Mouse (Mus musculus) CH12.LX (cell line): ENCODE measurements around the gene Fam227b. TPM values are rescaled to one million over a fixed set of nuclear protein-coding genes. Genes with fewer than 3 reads are reported as not detected.

Experiments used
- DNase-seq: peaks from one replicate; pipeline ENCODE4 v3.0.0-alpha.2; 2013; ENCODE audit errors: extremely low read depth
- H3K27ac ChIP-seq: 2 replicates; pipeline ENCODE4 v1.5.1; 2012; ENCODE audit warnings: low read depth, mild to moderate bottlenecking, control low read depth, moderate library complexity; ENCODE audit not compliant: insufficient read depth
- H3K27me3 ChIP-seq: replicated peaks from 2 replicates; pipeline ENCODE3; 2012; ENCODE audit warnings: inconsistent platforms
- H3K36me3 ChIP-seq, 2 experiments: replicated peaks in 1 of 2; 2 replicates each; pipeline versions ENCODE3 to v1.6.1; 2012; ENCODE audit warnings: inconsistent platforms in 1 of 2, low read length in 1 of 2, mild to moderate bottlenecking in 1 of 2, mixed read lengths in 1 of 2, moderate library complexity in 1 of 2; ENCODE audit not compliant: control insufficient read depth in 1 of 2, insufficient read depth in 1 of 2
- H3K4me1 ChIP-seq, 2 experiments: 2 replicates each; pipeline ENCODE4 v1.6.1; 2012; ENCODE audit warnings: inconsistent platforms in 1 of 2, moderate library complexity in 1 of 2; ENCODE audit not compliant: insufficient read depth in 2 of 2, control insufficient read depth in 1 of 2
- H3K4me2 ChIP-seq: 2 replicates; pipeline ENCODE4 v1.6.1; 2012; ENCODE audit warnings: low read depth, mild to moderate bottlenecking, control low read depth; ENCODE audit not compliant: poor library complexity, insufficient read depth, severe bottlenecking
- H3K4me3 ChIP-seq, 3 experiments: fragments of 150-350 bp in 1 of 3; sonication (generic) in 1 of 3; replicated peaks in 1 of 3; 2 replicates each; pipeline versions ENCODE3 to v1.5.1; 2011 to 2012; ENCODE audit warnings: low read depth in 2 of 3, low read length in 2 of 3, mild to moderate bottlenecking in 2 of 3, moderate library complexity in 2 of 3, control low read depth in 1 of 3, improper control_type of control experiment in 1 of 3, inconsistent platforms in 1 of 3, mixed read lengths in 1 of 3; ENCODE audit not compliant: poor library complexity in 1 of 3
- H3K79me2 ChIP-seq: replicated peaks from 2 replicates; pipeline ENCODE4 v1.6.1; 2012; ENCODE audit warnings: mild to moderate bottlenecking, moderate library complexity; ENCODE audit not compliant: control insufficient read depth, poor library complexity, insufficient read depth, severe bottlenecking; ENCODE audit errors: extremely low read depth
- H3K9ac ChIP-seq: 2 replicates; pipeline ENCODE4 v1.6.1; 2012; ENCODE audit warnings: low read depth, mild to moderate bottlenecking, control low read depth, moderate library complexity; ENCODE audit not compliant: insufficient read depth
- H3K9me3 ChIP-seq: replicated peaks from 2 replicates; pipeline ENCODE3; 2012; ENCODE audit warnings: low read length, inconsistent platforms, mixed read lengths
- CHD2 ChIP-seq: IDR thresholded peaks from 2 replicates; pipeline ENCODE4 v1.6.1; 2011; ENCODE audit warnings: low read length, improper control_type of control experiment
- CTCF ChIP-seq, 2 experiments: IDR thresholded peaks in 1 of 2; conservative IDR thresholded peaks in 1 of 2; 2 replicates each; pipeline ENCODE4 v1.5.1; 2011 to 2012; ENCODE audit warnings: low read depth in 2 of 2, low read length in 2 of 2, improper control_type of control experiment in 1 of 2, inconsistent platforms in 1 of 2, mild to moderate bottlenecking in 1 of 2, moderate library complexity in 1 of 2
- ELF1 ChIP-seq: IDR thresholded peaks from 2 replicates; pipeline ENCODE4 v1.6.1; 2014; ENCODE audit warnings: low read depth, mild to moderate bottlenecking, inconsistent platforms, low read length, improper control_type of control experiment
- EP300 ChIP-seq: IDR thresholded peaks from 2 replicates; pipeline ENCODE4 v1.6.1; 2011; ENCODE audit warnings: low read length, improper control_type of control experiment
- ETS1 ChIP-seq: conservative IDR thresholded peaks from 2 replicates; pipeline ENCODE4 v1.6.1; 2012; ENCODE audit warnings: low read depth, mild to moderate bottlenecking, inconsistent platforms, low read length, improper control_type of control experiment, moderate library complexity
- GABPA ChIP-seq: IDR thresholded peaks from 2 replicates; pipeline ENCODE4 v1.6.1; 2012; ENCODE audit warnings: low read depth, low read length, improper control_type of control experiment, inconsistent platforms; ENCODE audit not compliant: insufficient replicate concordance
- HCFC1 ChIP-seq: IDR thresholded peaks from 2 replicates; pipeline ENCODE4 v1.6.1; 2012; ENCODE audit warnings: low read depth, mild to moderate bottlenecking, inconsistent platforms, low read length, improper control_type of control experiment
- IRF4 ChIP-seq: IDR thresholded peaks from 2 replicates; pipeline ENCODE4 v1.6.1; 2014; ENCODE audit warnings: low read depth, mild to moderate bottlenecking, inconsistent platforms, low read length, improper control_type of control experiment
- JUN ChIP-seq: IDR thresholded peaks from 2 replicates; pipeline ENCODE4 v1.6.1; 2011; ENCODE audit warnings: low read depth, mild to moderate bottlenecking, low read length, improper control_type of control experiment, moderate library complexity; ENCODE audit not compliant: insufficient read depth
- MAX ChIP-seq: IDR thresholded peaks from 2 replicates; pipeline ENCODE4 v1.6.1; 2011; ENCODE audit warnings: low read length, improper control_type of control experiment
- MXI1 ChIP-seq: IDR thresholded peaks from 2 replicates; pipeline ENCODE4 v1.6.1; 2011; ENCODE audit warnings: mild to moderate bottlenecking, low read depth, low read length, improper control_type of control experiment
- MYC ChIP-seq: IDR thresholded peaks from 2 replicates; pipeline ENCODE4 v1.6.1; 2011; ENCODE audit warnings: low read depth, mild to moderate bottlenecking, improper control_type of control experiment, low read length
- NRF1 ChIP-seq: IDR thresholded peaks from 2 replicates; pipeline ENCODE4 v1.6.1; 2014; ENCODE audit warnings: low read depth, mild to moderate bottlenecking, inconsistent platforms, low read length, improper control_type of control experiment, moderate library complexity
- PAX5 ChIP-seq: IDR thresholded peaks from 2 replicates; pipeline ENCODE4 v1.6.1; 2012; ENCODE audit warnings: low read length, inconsistent platforms, mixed read lengths
- POLR2A ChIP-seq: IDR thresholded peaks from 2 replicates; pipeline ENCODE4 v1.6.1; 2011; ENCODE audit warnings: low read depth, mild to moderate bottlenecking, improper control_type of control experiment, low read length
- RAD21 ChIP-seq: IDR thresholded peaks from 2 replicates; pipeline ENCODE4 v1.6.1; 2011; ENCODE audit warnings: low read depth, mild to moderate bottlenecking, low read length, improper control_type of control experiment, moderate library complexity
- SIN3A ChIP-seq: IDR thresholded peaks from 2 replicates; pipeline ENCODE4 v1.6.1; 2012; ENCODE audit warnings: low read length, improper control_type of control experiment, inconsistent platforms
- SMC3 ChIP-seq: IDR thresholded peaks from 2 replicates; pipeline ENCODE4 v1.6.1; 2011; ENCODE audit warnings: low read depth, low read length, improper control_type of control experiment
- TBP ChIP-seq: conservative IDR thresholded peaks from 2 replicates; pipeline ENCODE4 v1.6.1; 2011; ENCODE audit warnings: low read depth, low read length, improper control_type of control experiment
- USF2 ChIP-seq: conservative IDR thresholded peaks from 2 replicates; pipeline ENCODE4 v1.6.1; 2011; ENCODE audit warnings: low read depth, low read length, improper control_type of control experiment
- ZC3H11A ChIP-seq: IDR thresholded peaks from 2 replicates; pipeline ENCODE4 v1.6.1; 2012; ENCODE audit warnings: low read depth, mild to moderate bottlenecking, inconsistent platforms, low read length, improper control_type of control experiment
- ZKSCAN1 ChIP-seq: IDR thresholded peaks from 2 replicates; pipeline ENCODE4 v1.6.1; 2012; ENCODE audit warnings: low read depth, inconsistent platforms, low read length, improper control_type of control experiment, borderline replicate concordance
- ZMIZ1 ChIP-seq: IDR thresholded peaks from 2 replicates; pipeline ENCODE4 v1.6.1; 2012; ENCODE audit warnings: low read depth, mild to moderate bottlenecking, inconsistent platforms, low read length, improper control_type of control experiment
- dilution Hi-C: fragments of 300-500 bp; cut with MboI; formaldehyde crosslinking; loops from 2 replicates; pipeline ENCODE4 v1.14.3; 2020; ENCODE audit warnings: low sequenced_read_pairs; ENCODE audit not compliant: extremely low pct_unique_long_range_greater_than_20kb, extremely low pct_ligation_motif_present
- in situ Hi-C: fragments of 300-500 bp; cut with MboI; formaldehyde crosslinking; loops from 3 replicates; pipeline ENCODE4 v1.14.3; 2019; ENCODE audit warnings: low sequenced_read_pairs, low pct_ligation_motif_present, low pct_unique_long_range_greater_than_20kb, mixed read lengths
- polyA plus RNA-seq: library from polyadenylated mRNA; unstranded; fragments of >175 nt; gene quantifications from 2 replicates; pipeline ENCODE4 v1.2.1, GENCODE M21; 2012; ENCODE audit warnings: low read depth; ENCODE audit not compliant: insufficient read length
- total RNA-seq, 2 experiments: library from RNA; depleted of rRNA; stranded (reverse); fragments of 300-350 nt in 1 of 2; fragments of >200 nt in 1 of 2; gene quantifications; 2 replicates each; pipeline ENCODE4 v1.2.3; 2012 to 2014

Gene Fam227b
- total and polyA plus RNA-seq, 3 experiments, result not detected

DNA sequence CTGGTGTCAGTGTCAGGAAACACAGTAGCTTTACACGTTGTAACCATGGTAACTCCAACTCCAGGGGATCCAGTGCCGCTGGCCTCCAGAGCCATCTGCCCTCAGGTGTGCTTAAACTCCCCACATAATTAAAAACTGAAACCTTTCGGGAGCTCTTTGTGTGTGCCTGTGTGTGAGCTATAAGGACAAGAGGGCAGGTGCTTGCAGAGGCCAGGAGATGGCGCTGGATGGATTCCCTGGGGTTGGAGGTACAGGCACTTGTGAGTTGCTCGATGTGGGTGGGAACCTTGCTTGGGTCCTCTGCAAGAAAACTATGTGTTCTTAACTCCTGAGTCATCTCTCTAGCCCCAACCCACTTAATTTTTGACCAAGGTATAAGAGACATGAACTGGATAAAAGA, 215.4 kb downstream of the Fam227b start:
- H3K27ac ChIP-seq, result no peak overlapping the region
- peaks cover 2 to 46% of the 10 kb centered on the region in 2 experiments; a peak in 3 of 4 replicates for H3K4me1 ChIP-seq
- H3K9me3 ChIP-seq, result no peaks in the 10 kb centered on the region
- TF ChIP-seq RAD21 (peak; percentile 28), CTCF (conservative IDR thresholded peaks at IDR 0.05 in 1 of 2, IDR thresholded peaks at IDR 0.05 in 1 of 2; ENCODE audit: low read depth in 2 of 2, low read length in 2 of 2) (peak in 1 of 2 experiments; percentile 36; a peak in 2 of 4 replicates), EP300 (no peak), SMC3 (peak; percentile 27), IRF4 (no peak)
- no peaks in the 10 kb centered on the region for H3K79me2 ChIP-seq
- H3K36me3 ChIP-seq, result peaks cover 20 to 73% of the 10 kb centered on the region in 2 experiments
- dilution Hi-C loops (no loop called here), in situ Hi-C loops (no loop called here)
- no peak overlapping the region for H3K4me3 ChIP-seq
- peak; percentile 33 for DNase-seq
- H3K4me2 ChIP-seq, result no peak overlapping the region
- H3K9ac ChIP-seq, result no peak overlapping the region
- H3K27me3 ChIP-seq, result no peaks in the 10 kb centered on the region

DNA sequence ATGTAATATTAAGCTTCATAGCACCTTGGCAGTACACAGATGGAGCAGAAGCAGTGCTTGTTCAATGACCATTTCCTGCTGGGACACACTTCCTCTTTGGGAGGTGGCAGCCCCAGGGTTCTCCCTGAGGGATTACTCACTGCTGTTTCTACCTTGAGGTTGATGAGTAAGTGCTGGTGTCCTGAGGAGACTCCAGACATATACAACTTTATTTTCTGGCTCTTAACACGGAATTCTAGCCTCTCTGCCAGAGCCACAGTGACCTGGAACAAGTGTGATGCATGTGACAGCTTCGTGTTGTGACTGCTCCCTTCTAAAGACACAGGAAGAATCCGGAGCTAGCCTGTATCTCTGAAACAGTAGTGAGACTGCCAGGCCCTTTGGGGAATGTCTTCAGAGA, 217.8 kb downstream of the Fam227b start:
- dilution Hi-C loops, result no loop called here
- H3K79me2 ChIP-seq, result no peaks in the 10 kb centered on the region

More for the DNA sequence above, 217.8 kb downstream of the Fam227b start:
- Histone ChIP-seq H3K9ac (no peak overlapping the region), H3K36me3 (peaks cover 16 to 75% of the 10 kb centered on the region in 2 experiments), H3K4me1 (peaks cover 2 to 36% of the 10 kb centered on the region in 2 experiments; a peak in 3 of 4 replicates), H3K27me3 (no peaks in the 10 kb centered on the region), H3K27ac (no peak overlapping the region), H3K4me3 (no peak overlapping the region), H3K9me3 (no peaks in the 10 kb centered on the region), H3K4me2 (no peak overlapping the region)
- TF ChIP-seq JUN, result no peak
- no peak for TF ChIP-seq MXI1
- TF ChIP-seq MAX, result no peak
- no peak for TF ChIP-seq EP300
- TF ChIP-seq CHD2, result no peak
- TF ChIP-seq ZC3H11A, result no peak
- TF ChIP-seq PAX5, result no peak
- TF ChIP-seq HCFC1, result no peak
- TF ChIP-seq ZKSCAN1, result no peak
- TF ChIP-seq GABPA, result no peak
- TF ChIP-seq USF2, result no peak
- TF ChIP-seq TBP, result no peak
- no peak for TF ChIP-seq ELF1
- TF ChIP-seq RAD21, result no peak
- no peak for TF ChIP-seq NRF1
- no peak for TF ChIP-seq ETS1
- no peak for TF ChIP-seq SIN3A
- no peak for TF ChIP-seq POLR2A
- TF ChIP-seq MYC, result no peak
- TF ChIP-seq ZMIZ1, result no peak
- DNase-seq, result peak; percentile 78
- in situ Hi-C loops, result no loop called here

Other genes starting within 250 kb of the Fam227b start
- gene Fgf7, start 117.3 kb downstream of the Fam227b start, total RNA-seq (2012; rRNA removed), result not detected in 2 replicates
- not detected in 2 replicates for gene Fgf7, start 117.3 kb downstream of the Fam227b start, total RNA-seq (2014; rRNA removed)
- gene Fgf7, start 117.3 kb downstream of the Fam227b start, polyA plus RNA-seq, result not detected in 2 replicates
- gene Dtwd1, start 137 bp upstream of the Fam227b start, total RNA-seq (2012; rRNA removed), result 17.3 and 20.5 TPM in 2 replicates
- gene Dtwd1, start 137 bp upstream of the Fam227b start, total RNA-seq (2014; rRNA removed), result 47.9 and 49.3 TPM in 2 replicates
- gene Dtwd1, start 137 bp upstream of the Fam227b start, polyA plus RNA-seq, result 23.2 and 24.0 TPM in 2 replicates
- not detected in 2 replicates for gene Gm17555, start 63.1 kb upstream of the Fam227b start, total RNA-seq (2012; rRNA removed)
- not detected in 2 replicates for gene Gm17555, start 63.1 kb upstream of the Fam227b start, total RNA-seq (2014; rRNA removed)
- gene Gm17555, start 63.1 kb upstream of the Fam227b start, polyA plus RNA-seq, result not detected in 2 replicates